8 mouse cellular contexts compared by ENCODE assay signal in genomic region chr7:44975117-44975419, GRCm38 (mm10). TPM values are rescaled to one million over a fixed set of nuclear protein-coding genes. Genes with fewer than 3 reads are reported as not detected.
A peak's percentile ranks its signal among the peaks of the same experiment; 100 is the strongest.
DNase-seq lines count a peak whose midpoint lies in the region; ATAC-seq lines count a peak whose summit lies in the region.

No protein-coding gene starts in this region.

- no peak for ATAC-seq in liver, embryonic 11.5 days (replicated peaks; ENCODE audit: low FRiP score)
- ATAC-seq in forebrain, embryonic 12.5 days (ENCODE audit: low FRiP score) = peak; percentile 9; the same call in 1 of the 2 replicates
- no peak for ATAC-seq in limb, embryonic 11.5 days (ENCODE audit: insufficient number of reproducible peaks, low FRiP score, low TSS enrichment, low read depth)
- no peak for ATAC-seq in neural tube, embryonic 14.5 days (ENCODE audit: low read depth)

- peak overlapping the region; percentile 74 for H3K27ac ChIP-seq in liver, embryonic 11.5 days (ENCODE audit: low read depth, low read length)
- peak overlapping the region; percentile 96 for H3K27ac ChIP-seq in forebrain, embryonic 12.5 days
- H3K27ac ChIP-seq in limb, embryonic 11.5 days (replicated peaks; ENCODE audit: low read depth, low read length) = no peak overlapping the region
- peak overlapping the region; percentile 94 for H3K27ac ChIP-seq in neural tube, embryonic 14.5 days (ENCODE audit: low read depth, low read length)

- no peaks in the 10 kb centered on the region for H3K9me3 ChIP-seq in liver, embryonic 11.5 days (ENCODE audit: control insufficient read depth, low read length)
- H3K9me3 ChIP-seq in forebrain, embryonic 12.5 days = no peaks in the 10 kb centered on the region
- H3K9me3 ChIP-seq in limb, embryonic 11.5 days (ENCODE audit: control insufficient read depth, low read length) = no peaks in the 10 kb centered on the region
- no peaks in the 10 kb centered on the region for H3K9me3 ChIP-seq in neural tube, embryonic 14.5 days (ENCODE audit: control insufficient read depth, low read length)

- 23% methylated on average over 6 of the region's 6 CpGs for WGBS in liver, embryonic 11.5 days
- WGBS in forebrain, embryonic 12.5 days = 18% methylated on average over 6 of the region's 6 CpGs
- 31% methylated on average over 6 of the region's 6 CpGs for WGBS in limb, embryonic 11.5 days
- 19% methylated on average over 6 of the region's 6 CpGs for WGBS in neural tube, embryonic 14.5 days

- no peak for DNase-seq in liver, embryonic 11.5 days (ENCODE audit: low spot score)
- DNase-seq in liver = no peak
- DNase-seq in limb, embryonic 11.5 days (ENCODE audit: low spot score) = no peak
- no peak for DNase-seq in ovary, adult 18-20 months (ENCODE audit: low spot score)
- no peak for DNase-seq in right cerebral cortex, postnatal 4 days
- no peak for DNase-seq in kidney, postnatal 4 days

- H3K36me3 ChIP-seq in liver, embryonic 11.5 days (ENCODE audit: control insufficient read depth, insufficient read depth, low read length) = peaks cover 40% of the 10 kb centered on the region
- peaks cover 46% of the 10 kb centered on the region for H3K36me3 ChIP-seq in forebrain, embryonic 12.5 days (replicated peaks)
- peaks cover 31% of the 10 kb centered on the region for H3K36me3 ChIP-seq in limb, embryonic 11.5 days (ENCODE audit: control insufficient read depth, insufficient read depth, low read length)
- H3K36me3 ChIP-seq in neural tube, embryonic 14.5 days (ENCODE audit: control insufficient read depth, insufficient read depth, low read length) = peaks cover 39% of the 10 kb centered on the region

- H3K27me3 ChIP-seq in liver, embryonic 11.5 days (replicated peaks; ENCODE audit: control insufficient read depth, insufficient read depth, low read length) = no peaks in the 10 kb centered on the region
- H3K27me3 ChIP-seq in forebrain, embryonic 12.5 days = no peaks in the 10 kb centered on the region
- H3K27me3 ChIP-seq in limb, embryonic 11.5 days (ENCODE audit: control insufficient read depth, insufficient read depth, low read length) = no peaks in the 10 kb centered on the region
- H3K27me3 ChIP-seq in neural tube, embryonic 14.5 days (ENCODE audit: control insufficient read depth, insufficient read depth, low read length) = no peaks in the 10 kb centered on the region

- 0 out of 2 replicates have a peak overlapping the region, but pooled peaks have one; percentile 17 for H3K4me3 ChIP-seq in liver, embryonic 11.5 days (ENCODE audit: low read depth, low read length)
- H3K4me3 ChIP-seq in forebrain, embryonic 12.5 days (replicated peaks) = no peak overlapping the region
- no peak overlapping the region for H3K4me3 ChIP-seq in limb, embryonic 11.5 days (ENCODE audit: low read depth, low read length)
- H3K4me3 ChIP-seq in neural tube, embryonic 14.5 days (ENCODE audit: low read depth, low read length) = peak overlapping the region; percentile 47

- H3K4me2 ChIP-seq in liver, embryonic 11.5 days = peak overlapping the region; percentile 75
- H3K4me2 ChIP-seq in forebrain, embryonic 12.5 days = peak overlapping the region; percentile 76
- peak overlapping the region; percentile 80; the same call in 1 of the 2 replicates for H3K4me2 ChIP-seq in limb, embryonic 11.5 days (ENCODE audit: low read depth, severe bottlenecking)
- H3K4me2 ChIP-seq in neural tube, embryonic 14.5 days (ENCODE audit: low read depth, low read length) = peak overlapping the region; percentile 93

- H3K4me1 ChIP-seq in liver, embryonic 11.5 days (replicated peaks; ENCODE audit: control insufficient read depth, insufficient read depth, low read length) = peaks cover 23% of the 10 kb centered on the region
- peaks cover 38% of the 10 kb centered on the region for H3K4me1 ChIP-seq in forebrain, embryonic 12.5 days
- peaks cover 11% of the 10 kb centered on the region for H3K4me1 ChIP-seq in limb, embryonic 11.5 days (ENCODE audit: control insufficient read depth, insufficient read depth, low read length)
- peaks cover 37% of the 10 kb centered on the region for H3K4me1 ChIP-seq in neural tube, embryonic 14.5 days (ENCODE audit: control insufficient read depth, insufficient read depth, low read length)

- H3K9ac ChIP-seq in liver, embryonic 11.5 days (ENCODE audit: low read depth, low read length) = no peak overlapping the region
- H3K9ac ChIP-seq in forebrain, embryonic 12.5 days = no peak overlapping the region
- H3K9ac ChIP-seq in limb, embryonic 11.5 days (ENCODE audit: low read length) = no peak overlapping the region
- peak overlapping the region; percentile 71; the same call in 1 of the 2 replicates for H3K9ac ChIP-seq in neural tube, embryonic 14.5 days (replicated peaks; ENCODE audit: low read depth, low read length)

RNA-seq across cellular contexts. Expression of gene Cpt1c, which starts 0.4 kb away (rescaled TPM):
- polyA plus RNA-seq in liver, embryonic 11.5 days (2014; fragmentation: Nextera tagmentation; extraction: Ambion mirVana) = 8.2 and 8.5 TPM in 2 replicates
- polyA plus RNA-seq in forebrain, embryonic 12.5 days (2016; fragmentation: Nextera tagmentation; extraction: Ambion mirVana) = 35.1 and 38.1 TPM in 2 replicates
- polyA plus RNA-seq in limb, embryonic 11.5 days (2014; fragmentation: Nextera tagmentation; extraction: Ambion mirVana) = 17.5 and 22.1 TPM in 2 replicates
- 54.3 and 60.3 TPM in 2 replicates for polyA plus RNA-seq in neural tube, embryonic 14.5 days (2014; fragmentation: Nextera tagmentation; extraction: Ambion mirVana)

RNA-seq across cellular contexts. Expression of gene Prmt1, which starts 11.3 kb away (rescaled TPM):
- polyA plus RNA-seq in liver, embryonic 11.5 days (2014; fragmentation: Nextera tagmentation; extraction: Ambion mirVana) = 175 and 186 TPM in 2 replicates
- polyA plus RNA-seq in forebrain, embryonic 12.5 days (2016; fragmentation: Nextera tagmentation; extraction: Ambion mirVana) = 585 and 631 TPM in 2 replicates
- 332 and 334 TPM in 2 replicates for polyA plus RNA-seq in limb, embryonic 11.5 days (2014; fragmentation: Nextera tagmentation; extraction: Ambion mirVana)
- 189 and 206 TPM in 2 replicates for polyA plus RNA-seq in neural tube, embryonic 14.5 days (2014; fragmentation: Nextera tagmentation; extraction: Ambion mirVana)

RNA-seq across cellular contexts. Expression of gene Irf3, which starts 22.4 kb away (rescaled TPM):
- polyA plus RNA-seq in liver, embryonic 11.5 days (2014; fragmentation: Nextera tagmentation; extraction: Ambion mirVana) = 76.2 and 88.4 TPM in 2 replicates
- polyA plus RNA-seq in forebrain, embryonic 12.5 days (2016; fragmentation: Nextera tagmentation; extraction: Ambion mirVana) = 72.4 and 73.0 TPM in 2 replicates
- 73.9 and 83.5 TPM in 2 replicates for polyA plus RNA-seq in limb, embryonic 11.5 days (2014; fragmentation: Nextera tagmentation; extraction: Ambion mirVana)
- polyA plus RNA-seq in neural tube, embryonic 14.5 days (2014; fragmentation: Nextera tagmentation; extraction: Ambion mirVana) = 53.8 and 60.2 TPM in 2 replicates

RNA-seq across cellular contexts. Expression of gene Bcl2l12, which starts 23.4 kb away (rescaled TPM):
- 39.6 and 41.1 TPM in 2 replicates for polyA plus RNA-seq in liver, embryonic 11.5 days (2014; fragmentation: Nextera tagmentation; extraction: Ambion mirVana)
- polyA plus RNA-seq in forebrain, embryonic 12.5 days (2016; fragmentation: Nextera tagmentation; extraction: Ambion mirVana) = 57.8 and 66.4 TPM in 2 replicates
- polyA plus RNA-seq in limb, embryonic 11.5 days (2014; fragmentation: Nextera tagmentation; extraction: Ambion mirVana) = 91.7 and 91.9 TPM in 2 replicates
- 6.4 and 9.5 TPM in 2 replicates for polyA plus RNA-seq in neural tube, embryonic 14.5 days (2014; fragmentation: Nextera tagmentation; extraction: Ambion mirVana)

RNA-seq across cellular contexts. Expression of gene Tsks, which starts 32.1 kb away (rescaled TPM):
- 0.10 TPM in 1 of 2 replicates, not detected in the other for polyA plus RNA-seq in liver, embryonic 11.5 days (2014; fragmentation: Nextera tagmentation; extraction: Ambion mirVana)
- 0.27 TPM in 1 of 2 replicates, not detected in the other for polyA plus RNA-seq in forebrain, embryonic 12.5 days (2016; fragmentation: Nextera tagmentation; extraction: Ambion mirVana)
- polyA plus RNA-seq in limb, embryonic 11.5 days (2014; fragmentation: Nextera tagmentation; extraction: Ambion mirVana) = 0.13 TPM in 1 of 2 replicates, not detected in the other
- polyA plus RNA-seq in neural tube, embryonic 14.5 days (2014; fragmentation: Nextera tagmentation; extraction: Ambion mirVana) = 0.11 and 0.19 TPM in 2 replicates

Comparison
In these comparisons a context has a peak if more than half of its experiments do, and no peak if none do; other contexts are left out.
1. H3K4me3 ChIP-seq: peak in liver, embryonic 11.5 days (single experiment) and neural tube, embryonic 14.5 days (single experiment); none in forebrain, embryonic 12.5 days (single experiment) and limb, embryonic 11.5 days (single experiment).
2. Peak in every context shown above with its lines, with median percentiles within 50 percentile points of each other: H3K4me2 ChIP-seq.